Mouse (Mus musculus): ENCODE measurements at regions not wholly inside any gene's neighbourhood (a gene's known extent, or its start where the extent isn't known, plus 50 kb on each side); places are given as distances from the start of the nearest gene placed in this dataset.

DNA sequence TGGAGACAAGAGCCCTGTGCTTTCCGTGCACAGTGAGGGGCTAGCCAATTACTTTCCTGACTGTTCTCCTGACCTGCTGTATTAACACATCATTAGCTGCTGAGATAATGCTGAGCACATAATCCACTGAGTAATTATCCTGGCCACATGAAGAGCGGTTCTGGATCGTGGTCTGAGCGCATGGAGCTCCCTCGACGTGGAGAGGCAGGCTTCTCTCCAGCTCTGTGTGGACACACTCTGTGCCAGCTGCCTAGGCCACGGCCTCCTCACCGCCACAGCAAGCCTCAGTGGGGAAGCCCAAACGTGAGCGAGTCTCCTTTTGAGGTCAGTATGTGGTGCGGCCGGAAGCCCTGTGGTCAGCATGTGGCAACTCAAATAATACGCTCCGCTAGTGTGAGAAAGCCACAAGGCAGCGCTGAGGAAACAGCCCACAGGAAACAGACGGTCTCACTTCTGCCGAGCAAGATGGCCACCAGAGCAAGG is 60.7 kb upstream of the Lrig1 start:
- Histone ChIP-seq H3K27ac (ENCODE audit: low read depth, low read length) (peak overlapping the region; percentile 42; the same call in 1 of the 2 replicates), H3K4me2 (ENCODE audit: low read depth, low read length, severe bottlenecking) (no peak overlapping the region), H3K27me3 (ENCODE audit: control insufficient read depth, insufficient read depth, low read length) (no peaks in the 10 kb centered on the region), H3K9ac (ENCODE audit: low read length) (no peak overlapping the region), H3K9me3 (ENCODE audit: control insufficient read depth, low read length) (no peaks in the 10 kb centered on the region), H3K4me3 (ENCODE audit: low read depth, low read length) (no peak overlapping the region), H3K36me3 (ENCODE audit: control insufficient read depth, insufficient read depth, low read length) (no peaks in the 10 kb centered on the region), H3K4me1 (replicated peaks; ENCODE audit: control insufficient read depth, insufficient read depth, low read length) (peaks cover 7% of the 10 kb centered on the region)
- 46% methylated on average over 17 of the region's 17 CpGs for WGBS
- DNase-seq (ENCODE audit: low spot score) (peak; percentile 54), ATAC-seq (replicated peaks; ENCODE audit: low FRiP score) (peak; percentile 44)

GRCm38 (mm10) chr6:94759649-94760048 is 59.7 kb upstream of the Lrig1 start:
- no peak for ATAC-seq (replicated peaks; ENCODE audit: low FRiP score)
- WGBS = 97% methylated on average over 1 of the region's 1 CpGs
- peaks cover 10% of the 10 kb centered on the region for H3K4me1 ChIP-seq (replicated peaks; ENCODE audit: control insufficient read depth, insufficient read depth, low read length)
- no peaks in the 10 kb centered on the region for H3K9me3 ChIP-seq (ENCODE audit: control insufficient read depth, low read length)
- no peak overlapping the region for H3K4me3 ChIP-seq (ENCODE audit: low read depth, low read length)
- no peak overlapping the region for H3K4me2 ChIP-seq (ENCODE audit: low read depth, low read length, severe bottlenecking)
- H3K36me3 ChIP-seq (ENCODE audit: control insufficient read depth, insufficient read depth, low read length) = no peaks in the 10 kb centered on the region
- H3K27ac ChIP-seq (ENCODE audit: low read depth, low read length) = no peak overlapping the region
- H3K27me3 ChIP-seq (ENCODE audit: control insufficient read depth, insufficient read depth, low read length) = no peaks in the 10 kb centered on the region
- no peak for DNase-seq (ENCODE audit: low spot score)
- no peak overlapping the region for H3K9ac ChIP-seq (ENCODE audit: low read length)

GRCm38 (mm10) chr6:94756006-94756405 is 56.0 kb upstream of the Lrig1 start:
- WGBS = 17% methylated on average over 4 of the region's 4 CpGs
- Histone ChIP-seq H3K4me2 (ENCODE audit: low read depth, low read length, severe bottlenecking) (no peak overlapping the region), H3K9ac (ENCODE audit: low read length) (no peak overlapping the region), H3K27me3 (ENCODE audit: control insufficient read depth, insufficient read depth, low read length) (no peaks in the 10 kb centered on the region), H3K36me3 (ENCODE audit: control insufficient read depth, insufficient read depth, low read length) (no peaks in the 10 kb centered on the region), H3K9me3 (ENCODE audit: control insufficient read depth, low read length) (no peaks in the 10 kb centered on the region), H3K4me1 (replicated peaks; ENCODE audit: control insufficient read depth, insufficient read depth, low read length) (peaks cover 10% of the 10 kb centered on the region), H3K27ac (ENCODE audit: low read depth, low read length) (peak overlapping the region; percentile 82), H3K4me3 (ENCODE audit: low read depth, low read length) (no peak overlapping the region)
- DNase-seq (ENCODE audit: low spot score) = peak; percentile 84
- ATAC-seq (replicated peaks; ENCODE audit: low FRiP score) = peak; percentile 88

GRCm38 (mm10) chr6:94755297-94755831 is 55.4 kb upstream of the Lrig1 start:
- Histone ChIP-seq H3K4me2 (ENCODE audit: low read depth, low read length, severe bottlenecking) (no peak overlapping the region), H3K27me3 (ENCODE audit: control insufficient read depth, insufficient read depth, low read length) (no peaks in the 10 kb centered on the region), H3K9me3 (ENCODE audit: control insufficient read depth, low read length) (no peaks in the 10 kb centered on the region), H3K9ac (ENCODE audit: low read length) (no peak overlapping the region), H3K27ac (ENCODE audit: low read depth, low read length) (peak overlapping the region; percentile 82), H3K4me3 (ENCODE audit: low read depth, low read length) (no peak overlapping the region), H3K4me1 (replicated peaks; ENCODE audit: control insufficient read depth, insufficient read depth, low read length) (peaks cover 7% of the 10 kb centered on the region), H3K36me3 (ENCODE audit: control insufficient read depth, insufficient read depth, low read length) (no peaks in the 10 kb centered on the region)
- 18% methylated on average over 13 of the region's 13 CpGs for WGBS
- ATAC-seq (replicated peaks; ENCODE audit: low FRiP score) (peak; percentile 38), DNase-seq (ENCODE audit: low spot score) (peak; percentile 63)

GRCm38 (mm10) chr6:94754522-94754921 is 54.6 kb upstream of the Lrig1 start:
- 82% methylated on average over 3 of the region's 3 CpGs for WGBS
- Histone ChIP-seq H3K36me3 (ENCODE audit: control insufficient read depth, insufficient read depth, low read length) (no peaks in the 10 kb centered on the region), H3K4me1 (replicated peaks; ENCODE audit: control insufficient read depth, insufficient read depth, low read length) (peaks cover 6% of the 10 kb centered on the region), H3K4me2 (ENCODE audit: low read depth, low read length, severe bottlenecking) (no peak overlapping the region), H3K27ac (ENCODE audit: low read depth, low read length) (peak overlapping the region; percentile 82), H3K4me3 (ENCODE audit: low read depth, low read length) (no peak overlapping the region), H3K9me3 (ENCODE audit: control insufficient read depth, low read length) (no peaks in the 10 kb centered on the region), H3K27me3 (ENCODE audit: control insufficient read depth, insufficient read depth, low read length) (no peaks in the 10 kb centered on the region), H3K9ac (ENCODE audit: low read length) (no peak overlapping the region)
- ATAC-seq (replicated peaks; ENCODE audit: low FRiP score) (no peak), DNase-seq (ENCODE audit: low spot score) (no peak)

DNA sequence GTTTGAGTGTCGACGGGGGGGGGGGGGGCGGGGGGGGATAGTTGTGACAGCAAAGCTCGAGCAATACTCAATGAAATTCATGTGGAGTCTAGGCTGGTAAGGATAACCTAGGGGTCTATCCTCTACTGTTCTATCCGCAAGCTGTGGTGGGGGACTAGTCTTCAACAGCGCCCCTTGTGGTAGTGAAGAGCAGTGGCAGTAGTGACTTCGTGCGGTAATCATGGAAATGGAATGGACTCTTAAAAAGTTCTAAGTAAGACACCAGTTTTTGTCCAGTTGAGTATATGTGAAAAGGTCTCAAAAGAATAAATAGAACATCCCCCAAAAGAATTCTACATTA is 51.1 kb upstream of the Lrig1 start:
- H3K27ac ChIP-seq (ENCODE audit: low read depth, low read length) = peak overlapping the region; percentile 65; the same call in 1 of the 2 replicates
- H3K4me1 ChIP-seq (replicated peaks; ENCODE audit: control insufficient read depth, insufficient read depth, low read length) = peaks cover 6% of the 10 kb centered on the region; the same call in 1 of the 2 replicates
- peak; percentile 65 for DNase-seq (ENCODE audit: low spot score)
- no peaks in the 10 kb centered on the region for H3K27me3 ChIP-seq (ENCODE audit: control insufficient read depth, insufficient read depth, low read length)
- no peak overlapping the region for H3K4me3 ChIP-seq (ENCODE audit: low read depth, low read length)
- H3K9me3 ChIP-seq (ENCODE audit: control insufficient read depth, low read length) = no peaks in the 10 kb centered on the region
- peak; percentile 47 for ATAC-seq (replicated peaks; ENCODE audit: low FRiP score)
- no peaks in the 10 kb centered on the region for H3K36me3 ChIP-seq (ENCODE audit: control insufficient read depth, insufficient read depth, low read length)
- peak overlapping the region; percentile 34; the same call in 1 of the 2 replicates for H3K4me2 ChIP-seq (ENCODE audit: low read depth, low read length, severe bottlenecking)
- 19% methylated on average over 8 of the region's 8 CpGs for WGBS
- H3K9ac ChIP-seq (ENCODE audit: low read length) = no peak overlapping the region

GRCm38 (mm10) chr6:94750228-94751100 is 50.5 kb upstream of the Lrig1 start:
- Histone ChIP-seq H3K9ac (ENCODE audit: low read length) (no peak overlapping the region), H3K4me3 (ENCODE audit: low read depth, low read length) (no peak overlapping the region), H3K27me3 (ENCODE audit: control insufficient read depth, insufficient read depth, low read length) (no peaks in the 10 kb centered on the region), H3K27ac (ENCODE audit: low read depth, low read length) (peak overlapping the region; percentile 65; the same call in 1 of the 2 replicates), H3K36me3 (ENCODE audit: control insufficient read depth, insufficient read depth, low read length) (no peaks in the 10 kb centered on the region), H3K4me2 (ENCODE audit: low read depth, low read length, severe bottlenecking) (peak overlapping the region; percentile 34; the same call in 1 of the 2 replicates), H3K4me1 (replicated peaks; ENCODE audit: control insufficient read depth, insufficient read depth, low read length) (peaks cover 4% of the 10 kb centered on the region; the same call in 1 of the 2 replicates), H3K9me3 (ENCODE audit: control insufficient read depth, low read length) (no peaks in the 10 kb centered on the region)
- WGBS = 5% methylated on average over 13 of the region's 13 CpGs
- DNase-seq (ENCODE audit: low spot score) = peak; percentile 68
- peak; percentile 79 for ATAC-seq (replicated peaks; ENCODE audit: low FRiP score)
